Mouse (Mus musculus): ENCODE measurements around the gene Gm17349. TPM values are rescaled to one million over a fixed set of nuclear protein-coding genes. Genes with fewer than 3 reads are reported as not detected.

The Gm17349 gene
- total and polyA plus RNA-seq, 2 experiments from 2014 or later: not detected

GRCm38 (mm10) chr15:99663964-99664599 is 41.2 kb downstream of the Gm17349 start:
- peak overlapping the region; percentile 53 for H3K4me3 ChIP-seq (ENCODE audit: low read depth, low read length)

DNA sequence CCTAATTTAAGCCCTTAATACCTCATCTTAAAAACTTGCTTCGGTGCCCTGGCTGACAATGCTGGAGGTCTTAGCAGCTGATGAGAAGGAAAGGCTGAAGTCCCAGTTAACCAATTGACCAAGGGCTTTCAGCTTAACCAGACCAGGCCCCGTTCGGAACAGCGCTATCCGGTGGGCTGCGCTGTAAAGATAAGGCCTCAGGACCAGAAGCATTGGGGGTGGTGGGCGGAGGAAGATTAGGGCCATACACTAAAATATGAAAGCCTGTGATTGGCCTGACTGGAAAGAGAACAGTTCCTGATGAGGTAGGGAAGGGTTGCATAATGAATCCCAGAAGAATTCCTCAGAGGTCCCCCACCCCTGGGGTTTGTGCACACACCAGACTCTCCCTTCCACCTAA is 42.9 kb downstream of the Gm17349 start:
- peaks cover 22% of the 10 kb centered on the region for H3K27me3 ChIP-seq (ENCODE audit: control insufficient read depth, insufficient read depth, low read length)
- H3K4me3 ChIP-seq (ENCODE audit: low read depth, low read length): no peak overlapping the region
- TF ChIP-seq CTCF (IDR thresholded peaks at IDR 0.05; ENCODE audit: low read depth) (no peak), EP300 (IDR thresholded peaks at IDR 0.05; ENCODE audit: low read depth) (no peak)
- no peaks in the 10 kb centered on the region for H3K9me3 ChIP-seq (replicated peaks; ENCODE audit: control insufficient read depth, low read length)
- no peak overlapping the region for H3K9ac ChIP-seq (replicated peaks; ENCODE audit: low read depth, low read length)
- no peak for ATAC-seq (ENCODE audit: insufficient read depth, low read depth)
- WGBS: 39% methylated on average over 7 of the region's 7 CpGs
- H3K4me2 ChIP-seq (ENCODE audit: low read depth, low read length): no peak overlapping the region
- no peak for DNase-seq (ENCODE audit: low spot score)
- H3K4me1 ChIP-seq (ENCODE audit: control insufficient read depth, insufficient read depth): peaks cover 13% of the 10 kb centered on the region; the same call in 1 of the 2 replicates
- H3K36me3 ChIP-seq (replicated peaks; ENCODE audit: control insufficient read depth, insufficient read depth, low read length): no peaks in the 10 kb centered on the region
- H3K27ac ChIP-seq (ENCODE audit: low read depth): no peak overlapping the region

More at GRCm38 (mm10) chr15:99663964-99664599, 41.2 kb downstream of the Gm17349 start:
- Histone ChIP-seq H3K27me3 (ENCODE audit: control insufficient read depth, insufficient read depth, low read length) (peaks cover 33% of the 10 kb centered on the region), H3K27ac (ENCODE audit: low read depth) (no peak overlapping the region), H3K4me2 (ENCODE audit: low read depth, low read length) (peak overlapping the region; percentile 94), H3K4me1 (ENCODE audit: control insufficient read depth, insufficient read depth) (peaks cover 13% of the 10 kb centered on the region; the same call in 1 of the 2 replicates), H3K9me3 (replicated peaks; ENCODE audit: control insufficient read depth, low read length) (no peaks in the 10 kb centered on the region), H3K36me3 (replicated peaks; ENCODE audit: control insufficient read depth, insufficient read depth, low read length) (no peaks in the 10 kb centered on the region), H3K9ac (replicated peaks; ENCODE audit: low read depth, low read length) (peak overlapping the region; percentile 52; the same call in 1 of the 2 replicates)
- DNase-seq (ENCODE audit: low spot score): no peak
- WGBS: 5% methylated on average over 17 of the region's 17 CpGs
- ATAC-seq (ENCODE audit: insufficient read depth, low read depth): no peak
- TF ChIP-seq CTCF (IDR thresholded peaks at IDR 0.05; ENCODE audit: low read depth) (no peak), EP300 (IDR thresholded peaks at IDR 0.05; ENCODE audit: low read depth) (no peak)

DNA sequence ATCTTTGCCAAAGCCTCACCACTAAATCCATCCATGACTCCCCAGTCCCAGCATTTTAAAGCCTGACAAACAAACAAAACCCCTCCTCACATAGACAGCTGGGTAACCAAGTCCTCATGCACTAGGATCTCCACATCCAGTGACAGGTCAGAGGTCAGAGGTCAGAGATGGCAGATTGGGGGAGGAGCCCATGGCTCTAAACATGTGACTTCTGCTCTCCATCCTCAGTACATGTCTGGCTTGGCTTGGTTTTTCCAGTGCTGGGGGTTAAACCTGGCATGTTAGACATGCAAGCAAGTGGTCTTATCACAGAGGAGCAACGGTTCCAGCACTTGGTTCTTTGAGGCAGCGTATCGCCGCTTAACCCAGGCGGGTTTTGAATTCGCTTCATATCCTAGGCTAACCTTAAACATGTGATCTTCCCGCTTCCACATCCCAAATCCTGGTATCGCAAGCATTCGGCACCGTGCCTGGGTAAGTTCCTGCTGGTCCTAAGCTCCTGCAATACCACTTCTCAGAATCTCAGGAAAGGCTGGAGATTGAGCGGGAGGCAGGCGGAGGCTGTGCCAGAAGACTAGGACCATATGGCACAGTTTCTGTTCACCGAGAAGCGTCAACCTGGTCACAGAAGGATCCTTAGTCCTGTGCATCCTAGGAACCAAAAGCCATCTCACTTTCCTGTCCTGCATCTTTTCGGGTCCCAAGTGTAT is 44.0 kb downstream of the Gm17349 start:
- 87% methylated on average over 15 of the region's 15 CpGs for WGBS
- H3K9me3 ChIP-seq (replicated peaks; ENCODE audit: control insufficient read depth, low read length): no peaks in the 10 kb centered on the region

DNA sequence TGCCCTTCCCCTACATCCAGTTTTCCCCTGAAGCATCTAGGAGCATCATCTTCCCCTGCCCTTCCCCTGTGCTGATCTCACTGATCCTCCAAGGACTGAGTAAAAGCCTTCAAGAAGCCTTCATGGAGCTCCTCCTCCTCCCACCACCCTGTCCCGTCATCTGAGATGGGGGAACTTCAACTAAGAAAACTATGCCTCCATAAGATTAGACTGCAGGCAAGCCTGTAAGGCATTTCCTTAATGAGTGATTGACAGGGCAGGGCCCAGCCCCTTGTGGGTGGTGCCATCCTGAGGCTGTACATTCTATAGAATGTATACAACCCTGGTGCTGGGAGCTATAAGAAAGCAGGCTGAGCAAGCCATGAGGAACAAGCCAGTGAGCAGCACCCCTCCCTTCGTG is 46.9 kb downstream of the Gm17349 start:
- no peak overlapping the region for H3K4me3 ChIP-seq (ENCODE audit: low read depth, low read length)
- DNase-seq (ENCODE audit: low spot score): no peak
- no peak for TF ChIP-seq EP300 (IDR thresholded peaks at IDR 0.05; ENCODE audit: low read depth)
- no peak for TF ChIP-seq CTCF (IDR thresholded peaks at IDR 0.05; ENCODE audit: low read depth)
- no peak overlapping the region for H3K27ac ChIP-seq (ENCODE audit: low read depth)
- no peak for ATAC-seq (ENCODE audit: insufficient read depth, low read depth)
- WGBS: 51% methylated on average over 2 of the region's 2 CpGs
- no peaks in the 10 kb centered on the region for H3K4me1 ChIP-seq (ENCODE audit: control insufficient read depth, insufficient read depth)
- H3K9ac ChIP-seq (replicated peaks; ENCODE audit: low read depth, low read length): no peak overlapping the region
- no peak overlapping the region for H3K4me2 ChIP-seq (ENCODE audit: low read depth, low read length)
- peaks cover 30% of the 10 kb centered on the region for H3K27me3 ChIP-seq (ENCODE audit: control insufficient read depth, insufficient read depth, low read length)
- H3K9me3 ChIP-seq (replicated peaks; ENCODE audit: control insufficient read depth, low read length): no peaks in the 10 kb centered on the region
- H3K36me3 ChIP-seq (replicated peaks; ENCODE audit: control insufficient read depth, insufficient read depth, low read length): no peaks in the 10 kb centered on the region

More for the DNA sequence above, 44.0 kb downstream of the Gm17349 start:
- H3K27me3 ChIP-seq (ENCODE audit: control insufficient read depth, insufficient read depth, low read length): peaks cover 20% of the 10 kb centered on the region
- H3K9ac ChIP-seq (replicated peaks; ENCODE audit: low read depth, low read length): no peak overlapping the region
- H3K36me3 ChIP-seq (replicated peaks; ENCODE audit: control insufficient read depth, insufficient read depth, low read length): no peaks in the 10 kb centered on the region
- no peak overlapping the region for H3K27ac ChIP-seq (ENCODE audit: low read depth)
- peaks cover 13% of the 10 kb centered on the region; the same call in 1 of the 2 replicates for H3K4me1 ChIP-seq (ENCODE audit: control insufficient read depth, insufficient read depth)
- ATAC-seq (ENCODE audit: insufficient read depth, low read depth) (no peak), DNase-seq (ENCODE audit: low spot score) (no peak)
- no peak overlapping the region for H3K4me2 ChIP-seq (ENCODE audit: low read depth, low read length)
- TF ChIP-seq CTCF (IDR thresholded peaks at IDR 0.05; ENCODE audit: low read depth) (no peak), EP300 (IDR thresholded peaks at IDR 0.05; ENCODE audit: low read depth) (no peak)
- H3K4me3 ChIP-seq (ENCODE audit: low read depth, low read length): no peak overlapping the region

DNA sequence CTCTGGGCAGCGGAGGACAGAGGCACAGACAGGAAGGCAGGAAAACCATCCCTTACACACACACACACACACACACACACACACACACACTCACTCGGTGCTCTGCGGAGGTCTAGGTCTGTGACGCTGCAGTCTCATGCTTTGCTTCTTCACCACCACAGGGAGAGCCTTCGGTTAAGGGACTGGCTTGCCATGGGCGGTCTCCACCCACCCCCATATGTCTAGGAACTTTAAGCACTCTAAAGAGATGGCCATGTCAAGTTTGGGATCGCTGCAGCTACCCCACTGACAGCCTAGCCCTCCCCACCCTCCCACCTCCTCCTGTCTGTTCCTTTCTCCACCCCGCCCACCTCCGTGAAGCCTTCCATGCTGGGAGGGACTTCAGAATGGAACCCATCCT is 49.3 kb downstream of the Gm17349 start:
- Histone ChIP-seq H3K9me3 (replicated peaks; ENCODE audit: control insufficient read depth, low read length) (no peaks in the 10 kb centered on the region), H3K4me2 (ENCODE audit: low read depth, low read length) (no peak overlapping the region), H3K27ac (ENCODE audit: low read depth) (no peak overlapping the region), H3K27me3 (ENCODE audit: control insufficient read depth, insufficient read depth, low read length) (peaks cover 27% of the 10 kb centered on the region), H3K4me3 (ENCODE audit: low read depth, low read length) (no peak overlapping the region), H3K4me1 (ENCODE audit: control insufficient read depth, insufficient read depth) (no peaks in the 10 kb centered on the region), H3K36me3 (replicated peaks; ENCODE audit: control insufficient read depth, insufficient read depth, low read length) (no peaks in the 10 kb centered on the region), H3K9ac (replicated peaks; ENCODE audit: low read depth, low read length) (no peak overlapping the region)
- DNase-seq (ENCODE audit: low spot score) (no peak), ATAC-seq (ENCODE audit: insufficient read depth, low read depth) (no peak)
- TF ChIP-seq CTCF (IDR thresholded peaks at IDR 0.05; ENCODE audit: low read depth): no peak
- no peak for TF ChIP-seq EP300 (IDR thresholded peaks at IDR 0.05; ENCODE audit: low read depth)
- 55% methylated on average over 9 of the region's 9 CpGs for WGBS
